Mouse (Mus musculus): Measurements from ENCODE around the gene Prkce.

- TF ChIP-seq CTCF (IDR thresholded peaks at IDR 0.05; ENCODE audit: borderline replicate concordance, insufficient read depth, low read length) (peak; percentile 26; the same call in 1 of the 2 replicates), POLR2A (IDR thresholded peaks at IDR 0.05; ENCODE audit: low read depth, low read length) (no peak)
Observed at GRCm38 (mm10) chr17:86535827-86536656, 368.5 kb downstream of the Prkce start.
